Mouse (Mus musculus) cerebellum, adult 11 months (tissue): Measurements from ENCODE around the gene Klc2.
"Not testable (repeated sequence)": the region's sequence is repeated elsewhere in the genome, so short reads cannot be mapped to it uniquely, and the experiment has no call there.

Experiments used
- DNase-seq: peaks from one replicate; pipeline ENCODE4 v3.0.0; 2022

Klc2 gene

GRCm38 (mm10) chr19:5098363-5099143 is 19.8 kb downstream of the Klc2 start, which contains the start of gene Cnih2:
Cnih2 (minus strand) TSS chr19:5098521.
- peak; percentile 74 for DNase-seq

- DNase-seq, result no peak
Measured at GRCm38 (mm10) chr19:5097521-5098362, 20.6 kb downstream of the Klc2 start.

GRCm38 (mm10) chr19:5095887-5096474 is 22.4 kb downstream of the Klc2 start:
- no peak for DNase-seq

- no peak for DNase-seq
Measured at GRCm38 (mm10) chr19:5094746-5095417, 23.5 kb downstream of the Klc2 start.

GRCm38 (mm10) chr19:5094243-5094632 is 24.1 kb downstream of the Klc2 start:
- peak; percentile 94 for DNase-seq

- DNase-seq, result peak; percentile 51
Measured at GRCm38 (mm10) chr19:5093481-5094242, 24.7 kb downstream of the Klc2 start.

- no peak for DNase-seq
Measured at GRCm38 (mm10) chr19:5092083-5092482, 26.3 kb downstream of the Klc2 start.

- peak; percentile 32 for DNase-seq
Measured at GRCm38 (mm10) chr19:5089324-5089723, 29.0 kb downstream of the Klc2 start.

- DNase-seq, result peak; percentile 93
Measured at GRCm38 (mm10) chr19:5087884-5088728, 30.3 kb downstream of the Klc2 start, which contains the start of gene Yif1a. Yif1a (plus strand) TSS chr19:5088538.

GRCm38 (mm10) chr19:5086533-5086932 is 31.8 kb downstream of the Klc2 start:
- not testable (repeated sequence) for DNase-seq

GRCm38 (mm10) chr19:5085145-5085863 is 33.1 kb downstream of the Klc2 start, which contains the start of gene Tmem151a:
Tmem151a (minus strand) TSS chr19:5085531.
- peak; percentile 72 for DNase-seq

GRCm38 (mm10) chr19:5084834-5085144 is 33.6 kb downstream of the Klc2 start:
- peak; percentile 62 for DNase-seq

- DNase-seq, result no peak
Measured at GRCm38 (mm10) chr19:5083961-5084833, 34.2 kb downstream of the Klc2 start.

- no peak for DNase-seq
Measured at GRCm38 (mm10) chr19:5082596-5082995, 35.8 kb downstream of the Klc2 start.

GRCm38 (mm10) chr19:5082005-5082404 is 36.4 kb downstream of the Klc2 start:
- DNase-seq, result no peak

- DNase-seq, result no peak
Measured at GRCm38 (mm10) chr19:5079279-5079678, 39.1 kb downstream of the Klc2 start.

- DNase-seq, result no peak
Measured at GRCm38 (mm10) chr19:5073518-5073917, 44.8 kb downstream of the Klc2 start.

GRCm38 (mm10) chr19:5073028-5073427 is 45.3 kb downstream of the Klc2 start:
- no peak for DNase-seq

GRCm38 (mm10) chr19:5072389-5073019 is 45.9 kb downstream of the Klc2 start:
- no peak for DNase-seq
